Mouse (Mus musculus) retina, adult 2 months (tissue): Measurements from ENCODE around the gene Neurl1a.
"Not testable (repeated sequence)": the region's sequence is repeated elsewhere in the genome, so short reads cannot be mapped to it uniquely, and the experiment has no call there.

ENCODE experiments used
- DNase-seq: peaks from one replicate; pipeline ENCODE4 v3.0.0-alpha.2; 2012; ENCODE audit warnings: low read depth, low spot score

The Neurl1a gene

DNA sequence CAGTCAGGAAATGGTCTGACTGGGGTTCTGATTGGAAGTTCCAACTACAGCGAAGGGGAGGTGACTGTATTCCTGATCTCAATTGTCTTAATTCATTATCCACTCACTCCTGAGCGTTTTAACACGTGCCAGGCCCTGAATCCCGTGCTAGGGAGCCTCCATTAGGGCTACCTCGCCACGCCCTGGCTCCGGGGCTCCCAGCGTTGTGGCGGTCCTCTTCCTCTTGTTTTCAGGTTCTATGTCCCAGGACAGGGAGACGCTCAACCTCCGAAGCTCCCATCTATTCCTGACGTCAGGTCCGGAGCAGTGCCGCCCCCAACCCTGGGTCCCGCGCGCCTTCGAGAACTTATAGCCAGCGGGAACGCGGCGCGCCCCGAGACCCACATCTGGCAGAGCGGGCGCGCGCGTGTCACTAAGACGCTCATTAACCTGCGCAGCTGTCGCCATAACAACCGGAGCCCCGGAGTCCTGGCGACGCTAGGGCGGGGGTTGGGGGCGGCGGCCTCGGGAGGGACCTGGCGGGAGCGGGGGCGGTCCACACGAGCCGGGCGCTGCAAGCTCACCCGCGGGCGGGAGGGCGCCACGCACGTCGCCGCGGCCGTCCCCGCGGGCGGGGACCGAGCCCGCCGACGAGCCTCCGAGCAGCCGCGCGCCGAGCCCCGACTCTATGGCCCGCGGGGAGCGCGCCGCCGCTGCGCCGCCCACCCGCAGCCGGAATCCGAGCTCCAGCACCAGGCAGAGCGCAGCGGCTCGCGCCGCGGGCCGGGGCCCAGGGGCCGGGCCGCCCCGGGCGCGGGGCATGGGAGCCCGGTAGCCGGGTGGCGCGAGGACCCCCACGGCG lies at the start of gene Neurl1a:
Neurl1a (plus strand) TSS at position 390 of the 841 bp plus-strand sequence.
- DNase-seq = no peak

DNA sequence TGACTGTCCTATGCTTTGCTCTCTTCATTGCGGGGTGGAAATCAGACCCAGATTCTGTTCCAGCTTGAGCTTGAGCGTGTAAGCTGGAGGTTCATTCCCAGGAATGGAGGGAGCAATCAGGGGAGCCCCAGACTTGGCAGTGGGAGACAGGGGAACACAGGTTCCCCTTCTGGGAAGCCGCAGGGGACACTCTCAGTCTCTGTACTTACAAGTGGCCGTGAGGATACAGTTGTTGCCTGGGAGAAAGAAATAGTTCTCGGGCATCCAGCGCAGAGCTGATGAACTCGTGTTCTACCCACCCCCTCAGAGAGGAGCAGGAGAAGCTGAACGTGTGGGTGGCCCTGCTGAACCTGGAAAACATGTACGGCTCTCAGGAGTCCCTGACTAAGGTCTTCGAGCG lies 49.8 kb upstream of the Neurl1a start:
- DNase-seq = no peak

- DNase-seq = no peak
Measured at GRCm38 (mm10) chr19:47130551-47131125, 48.0 kb upstream of the Neurl1a start.

- no peak for DNase-seq
Measured at GRCm38 (mm10) chr19:47133161-47133560, 45.5 kb upstream of the Neurl1a start.

DNA sequence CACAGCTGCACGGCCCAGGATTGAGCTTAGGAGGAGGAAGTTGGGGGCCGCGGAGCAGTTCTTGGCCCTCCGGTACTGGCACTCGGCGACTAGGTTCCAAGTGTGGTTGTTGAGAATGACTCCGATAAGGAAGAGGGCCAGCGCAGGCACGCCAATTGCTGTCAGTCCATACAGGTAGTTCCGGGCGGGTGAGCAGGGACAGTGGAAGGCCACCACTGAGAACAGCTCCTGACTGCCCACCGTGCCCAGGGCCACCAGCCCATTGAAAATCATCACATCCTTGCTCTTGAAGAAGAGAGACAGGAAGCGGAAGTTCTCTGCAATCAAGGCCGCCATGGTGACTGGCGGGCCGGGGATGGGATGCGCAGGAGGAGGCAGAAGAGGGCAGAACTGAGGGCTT lies 43.1 kb upstream of the Neurl1a start:
- no peak for DNase-seq

DNA sequence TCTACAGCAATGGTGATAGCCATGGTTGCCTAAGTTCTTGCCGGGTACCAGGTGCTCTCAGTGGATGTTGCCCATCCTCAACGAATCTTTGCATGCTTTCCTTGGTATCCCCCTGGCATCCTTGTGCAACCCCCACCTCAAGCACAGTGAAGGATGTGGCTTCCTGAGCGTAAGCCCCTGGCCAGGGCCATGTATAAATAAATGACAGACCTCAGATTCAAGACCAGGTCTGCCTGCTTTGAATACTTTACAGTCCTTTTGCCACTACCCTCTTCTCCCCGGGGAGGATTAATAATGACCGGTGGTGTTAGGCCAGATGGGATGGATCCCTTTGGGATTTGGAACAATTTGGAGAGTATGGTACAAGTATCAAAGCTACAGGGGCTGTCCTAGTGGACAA lies 42.5 kb upstream of the Neurl1a start:
- DNase-seq = no peak

DNA sequence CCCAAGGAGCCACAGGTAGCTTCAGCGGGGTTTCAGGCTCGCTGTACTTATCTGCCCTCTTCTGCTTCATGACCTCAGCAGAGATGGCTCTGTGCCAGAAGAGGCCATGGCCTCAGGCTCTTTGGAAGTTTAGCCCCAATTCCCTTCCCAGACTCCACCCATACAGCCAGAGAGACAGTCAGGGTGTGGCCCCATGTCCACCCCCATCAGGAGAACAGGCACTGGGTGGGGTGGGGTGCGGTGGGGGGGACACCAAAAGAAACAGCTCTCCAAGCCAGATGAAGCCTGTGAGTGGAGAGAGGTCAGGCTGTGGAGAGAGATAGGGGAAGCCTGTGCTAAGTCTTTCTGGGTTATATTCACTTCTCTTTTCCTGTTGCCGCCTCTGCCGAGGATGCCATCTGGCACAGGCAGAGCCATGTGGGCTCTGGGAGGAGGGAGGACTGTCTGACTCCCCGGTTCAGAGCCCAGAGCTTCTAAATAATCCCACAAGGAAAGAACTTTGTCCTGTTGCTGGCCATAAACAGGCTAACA lies 41.5 kb upstream of the Neurl1a start:
- DNase-seq = no peak

DNA sequence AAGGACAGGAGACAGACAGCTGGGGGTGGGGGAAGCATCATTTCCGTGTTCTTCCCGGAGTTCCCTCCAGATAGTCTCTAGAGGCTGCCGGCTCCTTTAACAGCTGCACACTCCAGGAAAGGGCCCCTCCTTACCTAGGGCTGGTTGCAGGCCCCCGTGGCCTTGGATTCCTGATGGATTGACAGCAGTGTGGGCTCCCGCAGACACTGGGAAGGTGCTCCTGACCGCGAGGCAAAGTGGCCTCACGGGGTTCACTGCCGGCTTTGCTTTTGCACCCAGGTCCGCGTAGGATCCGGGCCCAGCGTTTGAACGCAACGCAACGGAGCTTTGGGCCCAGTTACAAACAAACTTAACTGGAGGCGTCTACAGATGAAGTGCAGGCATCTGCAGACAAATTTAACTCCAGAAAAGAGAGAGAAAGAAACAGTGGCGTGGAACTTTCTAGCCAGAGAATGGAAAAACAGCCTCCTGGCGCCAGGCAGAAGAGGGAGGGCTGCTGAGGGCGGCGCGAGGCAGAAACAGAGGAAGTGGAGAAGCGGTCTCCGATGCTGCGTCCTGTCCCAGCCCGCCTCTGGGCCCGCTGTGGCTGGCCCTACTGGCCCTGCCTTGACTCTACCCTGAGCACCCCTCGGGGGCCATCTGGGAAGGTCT lies 40.7 kb upstream of the Neurl1a start, which contains the start of gene Calhm2:
Calhm2 (minus strand) TSS at position 524 of the 651 bp plus-strand sequence.
- DNase-seq = no peak

DNA sequence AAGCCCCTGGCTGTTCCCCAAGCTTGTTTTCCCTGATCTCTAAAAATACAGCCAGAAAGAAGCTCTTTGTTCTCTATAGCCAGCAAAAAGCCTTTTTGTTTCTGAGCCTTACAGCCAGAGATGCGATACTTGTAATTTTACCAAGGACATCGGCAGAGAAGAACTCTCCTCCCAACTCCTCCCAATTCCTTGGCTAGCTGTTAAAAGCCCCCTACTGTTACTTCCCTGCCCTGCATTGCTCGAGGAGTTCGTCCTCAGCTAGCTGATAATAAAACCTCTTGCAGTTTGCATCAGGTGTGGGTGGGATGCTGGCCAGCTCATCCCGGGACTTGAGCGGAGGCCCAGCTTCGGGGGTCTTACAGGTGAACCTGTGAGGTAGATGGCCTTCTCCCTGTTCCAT lies 39.0 kb upstream of the Neurl1a start:
- not testable (repeated sequence) for DNase-seq

GRCm38 (mm10) chr19:47142438-47142837 lies 36.2 kb upstream of the Neurl1a start:
- no peak for DNase-seq

DNA sequence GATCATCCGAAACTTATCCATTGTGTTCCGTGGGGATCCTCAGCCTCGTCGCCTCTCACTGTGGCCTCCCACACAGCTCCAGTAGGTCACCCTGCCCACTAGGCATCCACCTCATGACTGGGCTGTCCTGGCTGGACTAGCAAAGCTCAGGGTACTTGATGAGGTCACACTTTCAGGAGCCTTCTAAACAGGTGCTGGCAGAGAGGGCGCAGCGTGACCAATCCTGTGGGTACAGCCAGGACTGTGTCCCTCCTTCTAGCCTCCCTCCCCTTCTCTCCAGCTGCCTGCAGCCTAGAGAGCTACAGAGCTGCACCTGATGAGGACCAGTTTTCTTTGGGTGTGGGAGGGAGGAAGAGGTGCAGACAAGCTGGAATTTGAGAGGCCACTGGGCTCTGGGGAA lies 34.5 kb upstream of the Neurl1a start, which contains the start of gene Calhm1:
Calhm1 (minus strand) TSS at position 101 of the 400 bp plus-strand sequence.
- no peak for DNase-seq

DNA sequence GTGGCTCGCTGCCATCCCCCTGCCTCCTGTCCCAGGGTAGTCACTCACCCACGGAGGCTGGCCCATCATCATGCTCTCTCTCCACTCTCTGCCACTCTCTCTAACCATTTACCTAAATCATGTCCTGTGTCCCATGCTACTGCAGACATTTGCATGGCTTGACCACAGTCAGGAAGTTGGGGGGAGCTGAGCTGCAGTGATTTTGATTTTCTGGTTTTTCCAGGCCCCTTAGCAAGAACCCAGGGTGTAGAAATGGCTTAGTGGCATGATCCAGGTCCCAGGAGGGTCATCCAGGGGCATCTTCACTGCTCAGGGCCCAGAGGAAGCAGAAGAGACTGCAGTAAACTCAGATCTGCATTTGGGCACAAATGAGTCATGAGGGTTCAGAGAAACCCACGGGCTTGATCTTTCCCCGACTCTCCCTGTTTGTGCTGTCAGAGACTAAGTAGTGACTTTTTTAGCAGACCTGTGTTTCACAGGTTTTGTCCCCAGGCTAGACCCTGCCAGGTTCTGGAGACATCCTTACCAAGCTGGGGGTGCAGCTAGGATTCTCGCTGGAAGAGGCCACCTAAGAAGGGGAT lies 30.3 kb upstream of the Neurl1a start:
- no peak for DNase-seq

- no peak for DNase-seq
Measured at GRCm38 (mm10) chr19:47149854-47150253, 28.8 kb upstream of the Neurl1a start.

DNA sequence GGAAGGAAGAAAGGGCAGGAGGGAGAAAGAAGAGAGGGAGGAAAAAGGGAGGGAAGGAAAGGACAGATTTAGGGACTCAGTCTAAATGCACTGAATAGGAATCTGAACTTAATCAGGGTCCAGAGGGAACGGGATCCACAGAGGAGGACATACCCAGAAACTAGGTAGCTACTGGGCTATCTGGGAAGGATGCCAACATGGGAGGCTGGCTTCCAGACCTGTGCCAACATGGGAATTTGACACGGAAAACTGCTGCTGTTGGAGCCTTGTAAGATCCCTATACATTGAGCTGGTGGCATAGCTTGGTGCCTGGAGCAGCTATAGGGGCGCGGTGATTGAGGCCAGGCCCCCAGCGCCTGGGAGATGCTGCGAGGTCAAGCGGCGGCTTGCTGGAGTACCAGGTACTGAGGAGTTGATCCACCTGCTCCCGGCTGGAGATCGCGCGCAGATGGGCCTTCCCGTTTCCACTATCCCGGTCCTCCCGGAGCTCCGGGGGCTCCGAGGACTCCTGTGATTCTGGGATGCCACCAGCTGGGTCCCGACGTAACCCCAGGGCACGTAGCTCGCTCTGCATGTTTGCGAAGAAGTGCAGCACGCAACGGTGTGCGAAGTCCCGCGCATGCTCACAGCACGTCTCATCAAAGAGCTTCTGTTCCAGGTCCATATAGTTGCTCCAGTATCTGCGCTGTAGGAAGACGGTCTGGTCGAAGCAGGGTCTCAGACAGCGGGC lies 27.1 kb upstream of the Neurl1a start:
- DNase-seq = no peak

- no peak for DNase-seq
Measured at GRCm38 (mm10) chr19:47152062-47152369, 26.6 kb upstream of the Neurl1a start.

DNA sequence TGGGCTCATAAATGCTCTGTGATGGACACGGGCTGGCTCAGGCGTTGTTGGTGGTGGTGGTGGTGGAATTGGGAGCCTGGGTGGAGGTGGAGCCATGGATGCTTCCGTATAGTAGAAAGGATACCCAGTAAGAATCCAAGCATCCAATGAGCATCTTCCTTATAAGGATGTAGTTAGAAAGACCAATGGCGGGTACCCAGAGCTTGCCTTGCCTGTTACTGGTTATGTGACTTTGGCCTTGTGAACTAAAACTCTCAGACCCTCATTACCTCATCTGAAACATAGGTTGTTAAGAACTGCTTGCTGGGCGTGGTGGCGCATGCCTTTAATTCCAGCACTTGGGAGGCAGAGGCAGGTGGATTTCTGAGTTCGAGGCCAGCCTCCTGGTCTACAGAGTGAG lies 24.9 kb upstream of the Neurl1a start:
- DNase-seq = no peak

DNA sequence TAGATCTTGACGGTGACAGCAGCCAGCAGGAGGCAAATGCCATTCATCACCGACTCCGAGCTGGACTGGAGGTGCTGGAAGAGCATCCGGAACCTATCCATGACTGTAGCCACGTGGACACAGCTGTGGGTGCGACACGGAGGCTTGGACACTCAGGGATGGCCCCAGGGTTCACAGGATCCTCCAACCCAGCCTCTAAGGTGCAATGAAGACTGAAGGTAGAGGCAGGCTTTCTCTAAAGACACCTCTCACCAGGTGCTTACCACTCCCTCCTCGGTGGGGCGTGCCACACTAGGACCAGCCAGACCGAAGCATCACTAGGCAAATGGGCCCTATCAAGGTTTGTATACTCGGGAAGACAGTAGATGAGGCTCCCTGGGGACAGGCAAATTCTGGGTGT lies 21.0 kb upstream of the Neurl1a start, which contains the start of gene Calhm3:
Calhm3 (minus strand) TSS at position 101 of the 400 bp plus-strand sequence.
- no peak for DNase-seq

DNA sequence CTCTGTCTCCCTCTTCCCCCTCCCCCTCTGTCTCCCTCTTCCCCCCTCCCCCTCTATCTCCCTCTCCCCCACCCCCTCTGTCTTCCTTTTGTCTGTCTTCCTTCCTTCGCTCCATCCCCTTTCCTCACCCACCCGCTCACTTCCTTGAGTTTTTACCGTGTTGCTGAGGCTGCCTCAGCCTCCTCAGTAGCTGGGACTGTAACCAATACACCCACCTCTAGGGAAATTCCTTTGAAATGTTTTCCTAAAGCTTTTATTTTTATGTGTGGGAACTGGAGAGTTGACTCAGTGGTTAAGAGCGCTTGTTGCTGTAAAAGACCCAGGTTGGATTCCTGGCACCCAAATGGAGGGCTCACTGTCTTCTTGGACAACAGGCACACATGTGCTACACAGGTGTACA lies 17.0 kb upstream of the Neurl1a start:
- DNase-seq = no peak

GRCm38 (mm10) chr19:47163176-47163744 lies 15.4 kb upstream of the Neurl1a start:
- DNase-seq = no peak

GRCm38 (mm10) chr19:47166758-47167157 lies 11.9 kb upstream of the Neurl1a start:
- DNase-seq = no peak

DNA sequence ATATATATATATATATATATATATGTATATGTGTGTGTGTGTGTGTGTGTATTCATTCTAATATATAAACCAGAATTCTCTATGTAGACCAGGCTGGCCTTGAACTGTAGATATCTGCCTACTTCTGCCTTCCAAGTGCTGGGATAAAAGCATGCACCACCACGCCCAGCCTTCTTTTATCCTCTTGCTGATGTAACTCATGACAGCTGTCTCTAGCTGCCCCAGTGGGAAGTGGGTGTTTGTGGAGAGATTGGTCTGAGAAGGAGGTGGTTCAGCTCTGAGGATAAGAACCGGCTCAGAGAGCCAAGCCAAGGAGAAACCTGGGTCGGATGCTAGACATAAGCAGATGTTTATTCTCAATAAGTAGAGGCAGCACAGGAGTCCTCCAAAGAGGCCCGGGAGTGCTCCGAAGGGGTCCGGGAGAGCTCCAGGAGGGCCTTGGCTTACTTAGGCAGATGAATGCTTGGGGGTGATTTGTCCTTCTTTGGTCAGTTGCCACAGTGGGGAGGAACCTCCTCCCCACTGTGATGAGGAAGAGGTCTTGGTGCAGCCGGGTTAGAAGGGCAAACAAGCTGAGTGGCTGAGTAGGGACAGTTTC lies 10.9 kb upstream of the Neurl1a start:
- no peak for DNase-seq
